Mouse (Mus musculus): ENCODE results near the gene Gng10. TPM values are rescaled to one million over a fixed set of nuclear protein-coding genes. Genes with fewer than 3 reads are reported as not detected.

The Gng10 gene
- total RNA-seq, 2 experiments from 2014 or later = 63.4 to 70.0 TPM

- DNase-seq (ENCODE audit: extremely low spot score in 1 of 2, low spot score in 2 of 2) = peak; percentile 70 to 77
- peak; percentile 97 for TF ChIP-seq CTCF (IDR thresholded peaks at IDR 0.05)
- intact Hi-C loops (cut with DNase I) = loop anchor here (1.0 to 5.0 kb wide), 3 partner anchors 14 to 732 kb away; partner anchors contain the start of gene Gng10
- Histone ChIP-seq H3K27ac (no peak overlapping the region), H3K4me3 (no peak overlapping the region)
Observed at GRCm38 (mm10) chr4:58999686-59000085, 35.2 kb upstream of the Gng10 start.

GRCm38 (mm10) chr4:59000614-59001013, 34.3 kb upstream of the Gng10 start:
- Histone ChIP-seq H3K4me3 (no peak overlapping the region), H3K27ac (no peak overlapping the region)
- TF ChIP-seq CTCF (IDR thresholded peaks at IDR 0.05) = peak; percentile 31; the same call in 1 of the 2 replicates
- intact Hi-C loops (cut with DNase I) = loop anchor here (5.0 kb wide), 1 partner anchor 37 kb away; the partner anchor contains the start of gene Gng10
- no peak for DNase-seq (ENCODE audit: extremely low spot score in 1 of 2, low spot score in 2 of 2)

- Histone ChIP-seq H3K4me3 (peak within 1 kb of the TSS; percentile 93), H3K27ac (peak within 1 kb of the TSS; percentile 90)
- intact Hi-C loops (cut with DNase I) = loop anchor here (2.0 to 5.0 kb wide), 2 partner anchors 34 to 90 kb away; partner anchors contain the start of genes Ecpas and Gng10
- peak; percentile 93 to 94 for DNase-seq (ENCODE audit: extremely low spot score in 1 of 2, low spot score in 2 of 2)
- TF ChIP-seq CTCF (IDR thresholded peaks at IDR 0.05) = no peak
Observed at GRCm38 (mm10) chr4:59002948-59003805, 31.7 kb upstream of the Gng10 start, which contains the start of gene Gm20503. Gene Gm20503 (plus strand): TSS chr4:59003210.

GRCm38 (mm10) chr4:59003806-59004200, 31.1 kb upstream of the Gng10 start:
- no peak for TF ChIP-seq CTCF (IDR thresholded peaks at IDR 0.05)
- Histone ChIP-seq H3K4me3 (peak overlapping the region; percentile 93), H3K27ac (peak overlapping the region; percentile 90; the same call in 1 of the 2 replicates)
- DNase-seq (ENCODE audit: extremely low spot score in 1 of 2, low spot score in 2 of 2) = no peak
- intact Hi-C loops (cut with DNase I) = loop anchor here (2.0 to 5.0 kb wide), 2 partner anchors 33 to 91 kb away; partner anchors contain the start of genes Ecpas and Gng10

- no peak overlapping the region for H3K4me3 ChIP-seq
- intact Hi-C loops (cut with DNase I) = no loop called here
- TF ChIP-seq CTCF (IDR thresholded peaks at IDR 0.05) = no peak
Observed at GRCm38 (mm10) chr4:59006211-59006610, 28.7 kb upstream of the Gng10 start.

GRCm38 (mm10) chr4:59007016-59007415, 27.9 kb upstream of the Gng10 start:
- intact Hi-C loops (cut with DNase I) = no loop called here
- Histone ChIP-seq H3K4me3 (no peak overlapping the region), H3K27ac (no peak overlapping the region)
- DNase-seq (ENCODE audit: extremely low spot score in 1 of 2, low spot score in 2 of 2) = no peak
- TF ChIP-seq CTCF (IDR thresholded peaks at IDR 0.05) = no peak

More at GRCm38 (mm10) chr4:59006211-59006610, 28.7 kb upstream of the Gng10 start:
- no peak overlapping the region for H3K27ac ChIP-seq
- DNase-seq (ENCODE audit: extremely low spot score in 1 of 2, low spot score in 2 of 2) = no peak

- TF ChIP-seq CTCF (IDR thresholded peaks at IDR 0.05) = no peak
- Histone ChIP-seq H3K27ac (no peak overlapping the region), H3K4me3 (no peak overlapping the region)
- intact Hi-C loops (cut with DNase I) = no loop called here
- no peak for DNase-seq (ENCODE audit: extremely low spot score in 1 of 2, low spot score in 2 of 2)
Observed at GRCm38 (mm10) chr4:59007974-59008373, 26.9 kb upstream of the Gng10 start.

- Histone ChIP-seq H3K4me3 (no peak overlapping the region), H3K27ac (no peak overlapping the region)
- no peak for TF ChIP-seq CTCF (IDR thresholded peaks at IDR 0.05)
- no peak for DNase-seq (ENCODE audit: extremely low spot score in 1 of 2, low spot score in 2 of 2)
- intact Hi-C loops (cut with DNase I) = no loop called here
Observed at GRCm38 (mm10) chr4:59009186-59009585, 25.7 kb upstream of the Gng10 start.

GRCm38 (mm10) chr4:59009696-59010095, 25.2 kb upstream of the Gng10 start:
- intact Hi-C loops (cut with DNase I) = no loop called here
- DNase-seq (ENCODE audit: extremely low spot score in 1 of 2, low spot score in 2 of 2) = no peak
- TF ChIP-seq CTCF (IDR thresholded peaks at IDR 0.05) = no peak

GRCm38 (mm10) chr4:59011446-59011845, 23.4 kb upstream of the Gng10 start:
- intact Hi-C loops (cut with DNase I) = no loop called here
- no peak for DNase-seq (ENCODE audit: extremely low spot score in 1 of 2, low spot score in 2 of 2)
- H3K27ac ChIP-seq = no peak overlapping the region
- no peak for TF ChIP-seq CTCF (IDR thresholded peaks at IDR 0.05)
- H3K4me3 ChIP-seq = no peak overlapping the region

More at GRCm38 (mm10) chr4:59009696-59010095, 25.2 kb upstream of the Gng10 start:
- Histone ChIP-seq H3K4me3 (no peak overlapping the region), H3K27ac (no peak overlapping the region)

- intact Hi-C loops (cut with DNase I) = no loop called here
Observed at GRCm38 (mm10) chr4:59015181-59015580, 19.7 kb upstream of the Gng10 start.

GRCm38 (mm10) chr4:59016922-59017321, 18.0 kb upstream of the Gng10 start:
- H3K4me3 ChIP-seq = no peak overlapping the region
- TF ChIP-seq CTCF (IDR thresholded peaks at IDR 0.05) = no peak
- intact Hi-C loops (cut with DNase I) = no loop called here
- no peak overlapping the region for H3K27ac ChIP-seq
- DNase-seq (ENCODE audit: extremely low spot score in 1 of 2, low spot score in 2 of 2) = no peak

More at GRCm38 (mm10) chr4:59015181-59015580, 19.7 kb upstream of the Gng10 start:
- TF ChIP-seq CTCF (IDR thresholded peaks at IDR 0.05) = no peak
- no peak for DNase-seq (ENCODE audit: extremely low spot score in 1 of 2, low spot score in 2 of 2)
- no peak overlapping the region for H3K4me3 ChIP-seq
- no peak overlapping the region for H3K27ac ChIP-seq
